Mouse (Mus musculus): ENCODE measurements at regions not wholly inside any gene's neighbourhood (a gene's known extent, or its start where the extent isn't known, plus 50 kb on each side); places are given as distances from the start of the nearest gene placed in this dataset.
A peak's percentile ranks its signal among the peaks of the same experiment; 100 is the strongest.

- TF ChIP-seq POLR2A (IDR thresholded peaks at IDR 0.05; ENCODE audit: extremely low read depth, insufficient read depth, low read length), result no peak
- TF ChIP-seq CTCF (IDR thresholded peaks at IDR 0.05; ENCODE audit: extremely low read depth, insufficient read depth, low read length), result peak; percentile 85
These were observed 705.2 kb upstream of the 4930444P10Rik start for GRCm38 (mm10) chr1:16798292-16798691.

All from cortical plate, adult 2 months (tissue).